Comparison of ENCODE assay signal across 9 mouse cellular contexts in genomic region chr1:172027809-172028102, GRCm38 (mm10). TPM values are rescaled to one million over a fixed set of nuclear protein-coding genes. Genes with fewer than 3 reads are reported as not detected.
DNase-seq lines count a peak whose midpoint lies in the region; ATAC-seq and TF ChIP-seq lines count a peak whose summit lies in the region.
"Had no signal": no experiment of that assay in that cellular context is flagged by ENCODE, and none has a peak within 500 bp of the region (broad histone marks: within the 10 kb centered on the region; RNA-seq: fewer than 3 reads in every experiment).

No protein-coding gene starts in this region.

- H3K9ac ChIP-seq in heart, embryonic 16.5 days (ENCODE audit: low read length) = peak overlapping the region; percentile 90
- H3K9ac ChIP-seq in hindbrain, embryonic 11.5 days (ENCODE audit: low read depth, low read length) = peak overlapping the region; percentile 49
- peak overlapping the region; percentile 98; the same call in 1 of the 2 replicates for H3K9ac ChIP-seq in midbrain, embryonic 11.5 days (ENCODE audit: low read length)

- no peaks in the 10 kb centered on the region for H3K9me3 ChIP-seq in heart, embryonic 16.5 days (replicated peaks; ENCODE audit: control insufficient read depth, low read length)
- H3K9me3 ChIP-seq in hindbrain, embryonic 11.5 days (ENCODE audit: control insufficient read depth, low read length) = no peaks in the 10 kb centered on the region
- H3K9me3 ChIP-seq in midbrain, embryonic 11.5 days (ENCODE audit: control insufficient read depth, low read length) = no peaks in the 10 kb centered on the region

- DNase-seq in heart, postnatal 14 days = no peak
- peak; percentile 92 for DNase-seq in brain, embryonic 14.5 days (ENCODE audit: low read depth)
- DNase-seq in hindbrain, embryonic 11.5 days (ENCODE audit: low spot score) = no peak
- DNase-seq in midbrain, embryonic 11.5 days (ENCODE audit: low spot score, missing footprints) = no peak
- DNase-seq in left cerebral cortex, adult 11 months (ENCODE audit: low spot score) = no peak
- no peak for DNase-seq in cerebellum, adult 9-10 months
- DNase-seq in gastrocnemius, adult 8-10 months (ENCODE audit: low spot score in 2 of 2) = no peak

- WGBS in heart, embryonic 16.5 days = 26% methylated on average over 10 of the region's 10 CpGs
- WGBS in hindbrain, embryonic 11.5 days = 5% methylated on average over 10 of the region's 10 CpGs
- 5% methylated on average over 10 of the region's 10 CpGs for WGBS in midbrain, embryonic 11.5 days

- H3K4me1 ChIP-seq in heart, embryonic 16.5 days (ENCODE audit: control insufficient read depth, insufficient read depth, low read length) = peaks cover 23% of the 10 kb centered on the region
- H3K4me1 ChIP-seq in hindbrain, embryonic 11.5 days (replicated peaks; ENCODE audit: control insufficient read depth, insufficient read depth, low read length) = peaks cover 14% of the 10 kb centered on the region
- H3K4me1 ChIP-seq in midbrain, embryonic 11.5 days (ENCODE audit: control insufficient read depth, insufficient read depth, low read length) = peaks cover 39% of the 10 kb centered on the region

- no peak for TF ChIP-seq CTCF in brain, embryonic 14.5 days (IDR thresholded peaks at IDR 0.05; ENCODE audit: borderline replicate concordance, extremely low read depth, insufficient read depth, insufficient read length)

- ATAC-seq in heart, embryonic 16.5 days (replicated peaks; ENCODE audit: extremely low read depth, insufficient read depth, low FRiP score) = no peak
- ATAC-seq in hindbrain, embryonic 11.5 days (ENCODE audit: low FRiP score) = peak; percentile 31; the same call in 1 of the 2 replicates
- no peak for ATAC-seq in midbrain, embryonic 11.5 days (ENCODE audit: low FRiP score)

- H3K4me3 ChIP-seq in heart, embryonic 16.5 days (ENCODE audit: low read length) = peak overlapping the region; percentile 86
- peak overlapping the region; percentile 68 for H3K4me3 ChIP-seq in hindbrain, embryonic 11.5 days (ENCODE audit: low read depth, low read length)
- H3K4me3 ChIP-seq in midbrain, embryonic 11.5 days (ENCODE audit: low read depth, low read length) = peak overlapping the region; percentile 93; the same call in 1 of the 2 replicates

- TF ChIP-seq POLR2A in brain, embryonic 14.5 days (IDR thresholded peaks at IDR 0.05; ENCODE audit: borderline replicate concordance, extremely low read depth, insufficient read depth, insufficient read length, poor library complexity, severe bottlenecking) = no peak

- intact Hi-C loops in heart, postnatal 14 days (cut with DNase I) = no loop called here

- H3K36me3 ChIP-seq in heart, embryonic 16.5 days (ENCODE audit: control insufficient read depth, insufficient read depth) = no peaks in the 10 kb centered on the region
- H3K36me3 ChIP-seq in hindbrain, embryonic 11.5 days (ENCODE audit: control insufficient read depth, insufficient read depth, low read length) = no peaks in the 10 kb centered on the region
- no peaks in the 10 kb centered on the region for H3K36me3 ChIP-seq in midbrain, embryonic 11.5 days (ENCODE audit: control insufficient read depth, insufficient read depth, low read length)

- H3K27me3 ChIP-seq in heart, embryonic 16.5 days (ENCODE audit: control insufficient read depth, insufficient read depth, low read length) = no peaks in the 10 kb centered on the region
- no peaks in the 10 kb centered on the region for H3K27me3 ChIP-seq in hindbrain, embryonic 11.5 days (ENCODE audit: control insufficient read depth, insufficient read depth, low read length)
- H3K27me3 ChIP-seq in midbrain, embryonic 11.5 days (ENCODE audit: control insufficient read depth, insufficient read depth, low read length) = no peaks in the 10 kb centered on the region

- H3K27ac ChIP-seq in heart, embryonic 16.5 days (ENCODE audit: low read length) = peak overlapping the region; percentile 82; the same call in 1 of the 2 replicates
- peak overlapping the region; percentile 93 for H3K27ac ChIP-seq in hindbrain, embryonic 11.5 days (ENCODE audit: low read depth, low read length)
- H3K27ac ChIP-seq in midbrain, embryonic 11.5 days (ENCODE audit: low read depth, low read length) = peak overlapping the region; percentile 90

- H3K4me2 ChIP-seq in heart, embryonic 16.5 days (ENCODE audit: low read depth, low read length) = peak overlapping the region; percentile 71
- H3K4me2 ChIP-seq in hindbrain, embryonic 11.5 days (replicated peaks; ENCODE audit: low read depth, low read length) = peak overlapping the region; percentile 36
- H3K4me2 ChIP-seq in midbrain, embryonic 11.5 days = peak overlapping the region; percentile 84

RNA-seq across cellular contexts. Expression of gene Vangl2, which starts 0.5 kb away (rescaled TPM):
- 7.3 and 7.5 TPM in 2 replicates for polyA plus RNA-seq in heart, embryonic 16.5 days (2015; fragmentation: Nextera tagmentation; extraction: Ambion mirVana)
- total RNA-seq in heart, postnatal 14 days (2021) = 1 to 10 TPM; 4.3 to 5.9 TPM
- polyA plus RNA-seq in brain, embryonic 14.5 days (2012; rRNA removed) = 61.5 and 87.3 TPM in 2 replicates
- polyA plus RNA-seq in hindbrain, embryonic 11.5 days (2014; fragmentation: Nextera tagmentation; extraction: Ambion mirVana) = 60.3 and 61.6 TPM in 2 replicates
- polyA plus RNA-seq in midbrain, embryonic 11.5 days (2014; fragmentation: Nextera tagmentation; extraction: Ambion mirVana) = 49.3 and 52.9 TPM in 2 replicates
- total RNA-seq in gastrocnemius, adult 8-10 months (2022) = 1 to 10 TPM in 1 of 4 experiments, under 1 TPM in 3; 0.75 to 1.4 (median 0.85) TPM

RNA-seq across cellular contexts. Expression of gene Nhlh1, which starts 29.6 kb away (rescaled TPM):
- polyA plus RNA-seq in heart, embryonic 16.5 days (2015; fragmentation: Nextera tagmentation; extraction: Ambion mirVana) = not detected in 2 replicates
- total RNA-seq in heart, postnatal 14 days (2021) = not detected
- 14.8 and 19.3 TPM in 2 replicates for polyA plus RNA-seq in brain, embryonic 14.5 days (2012; rRNA removed)
- 20.5 and 22.3 TPM in 2 replicates for polyA plus RNA-seq in hindbrain, embryonic 11.5 days (2014; fragmentation: Nextera tagmentation; extraction: Ambion mirVana)
- 10.7 and 11.0 TPM in 2 replicates for polyA plus RNA-seq in midbrain, embryonic 11.5 days (2014; fragmentation: Nextera tagmentation; extraction: Ambion mirVana)
- not detected for total RNA-seq in gastrocnemius, adult 8-10 months (2022)
- polyA plus RNA-seq: gonadal fat pad, adult 2 months had no signal

RNA-seq across cellular contexts. Expression of gene Copa, which starts 54.6 kb away (rescaled TPM):
- 170 and 179 TPM in 2 replicates for polyA plus RNA-seq in heart, embryonic 16.5 days (2015; fragmentation: Nextera tagmentation; extraction: Ambion mirVana)
- 100 to 1,000 TPM; 118 to 124 TPM for total RNA-seq in heart, postnatal 14 days (2021)
- 79.5 and 135 TPM in 2 replicates for polyA plus RNA-seq in brain, embryonic 14.5 days (2012; rRNA removed)
- 154 and 191 TPM in 2 replicates for polyA plus RNA-seq in hindbrain, embryonic 11.5 days (2014; fragmentation: Nextera tagmentation; extraction: Ambion mirVana)
- polyA plus RNA-seq in midbrain, embryonic 11.5 days (2014; fragmentation: Nextera tagmentation; extraction: Ambion mirVana) = 178 and 194 TPM in 2 replicates
- total RNA-seq in gastrocnemius, adult 8-10 months (2022) = 100 to 1,000 TPM in 1 of 4 experiments, 10 to 100 TPM in 3; 82.9 to 101 (median 85.3) TPM

RNA-seq across cellular contexts. Expression of gene Ncstn, which starts 54.8 kb away (rescaled TPM):
- 106 and 109 TPM in 2 replicates for polyA plus RNA-seq in heart, embryonic 16.5 days (2015; fragmentation: Nextera tagmentation; extraction: Ambion mirVana)
- 10 to 100 TPM; 54.9 to 59.5 TPM for total RNA-seq in heart, postnatal 14 days (2021)
- 136 and 139 TPM in 2 replicates for polyA plus RNA-seq in brain, embryonic 14.5 days (2012; rRNA removed)
- 120 and 121 TPM in 2 replicates for polyA plus RNA-seq in hindbrain, embryonic 11.5 days (2014; fragmentation: Nextera tagmentation; extraction: Ambion mirVana)
- polyA plus RNA-seq in midbrain, embryonic 11.5 days (2014; fragmentation: Nextera tagmentation; extraction: Ambion mirVana) = 107 and 108 TPM in 2 replicates
- total RNA-seq in gastrocnemius, adult 8-10 months (2022) = 10 to 100 TPM; 23.6 to 28.9 (median 24.8) TPM

Comparison
In these comparisons a context has a peak if more than half of its experiments do, and no peak if none do; other contexts are left out.
1. RNA of gene Nhlh1, which starts 29.6 kb away (polyA plus RNA-seq): 20.5 to 22.3 TPM in hindbrain, embryonic 11.5 days, 14.8 to 19.3 TPM in brain, embryonic 14.5 days and 10.7 to 11.0 TPM in midbrain, embryonic 11.5 days; not detected in heart, embryonic 16.5 days; every median in the first group is over 10 times any median in the second.
2. Peak in every context shown above with its lines, with median percentiles within 50 percentile points of each other: H3K27ac ChIP-seq, H3K4me2 ChIP-seq, H3K4me3 ChIP-seq and H3K9ac ChIP-seq.